Mouse (Mus musculus): ENCODE measurements at regions not wholly inside any gene's neighbourhood (a gene's known extent, or its start where the extent isn't known, plus 50 kb on each side); places are given as distances from the start of the nearest gene placed in this dataset.

DNA sequence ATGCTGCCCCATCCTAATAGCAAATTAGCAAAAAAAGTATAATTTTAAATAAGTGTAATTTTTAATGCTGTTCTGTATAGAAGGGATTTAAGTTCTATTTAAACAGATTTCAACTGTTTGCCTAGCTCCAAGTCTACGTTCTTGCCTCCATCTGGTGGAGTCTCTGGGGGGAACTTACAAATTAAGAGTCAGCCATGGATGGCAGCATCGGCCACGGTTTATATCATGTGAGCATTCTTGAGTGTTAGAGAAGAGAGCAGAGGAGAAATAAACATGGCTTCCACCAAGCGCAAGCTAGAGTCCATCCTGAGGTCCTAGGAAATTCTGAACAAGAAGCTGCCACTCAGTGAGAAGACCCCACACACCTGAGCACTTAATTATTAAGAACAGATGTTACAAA, 576.4 kb downstream of the Gm19410 start:
- peak; percentile 39; the same call in 1 of the 2 replicates for TF ChIP-seq CTCF (IDR thresholded peaks at IDR 0.05; ENCODE audit: low read depth)
- no peak for TF ChIP-seq EP300 (optimal IDR thresholded peaks at IDR 0.05)

Measured in stomach, postnatal 0 days (tissue).